Mouse (Mus musculus): ENCODE data around the gene Atf6. TPM values are rescaled to one million over a fixed set of nuclear protein-coding genes. Genes with fewer than 3 reads are reported as not detected.

The Atf6 gene
- not detected in 2 replicates for polyA plus RNA-seq (2012; ENCODE audit: insufficient read depth, insufficient read length, low replicate concordance, missing spikeins)

GRCm38 (mm10) chr1:170867691-170868105 lies at the start of gene Atf6:
TSS of gene Atf6 (minus strand) at chr1:170867771.
- peak within 1 kb of the TSS; percentile 98 for H3K4me3 ChIP-seq (ENCODE audit: insufficient read depth, low read depth, low read length)
- TF ChIP-seq POLR2A (IDR thresholded peaks at IDR 0.05; ENCODE audit: insufficient read depth, low read depth, low read length), result no peak
- 1% methylated on average over 25 of the region's 25 CpGs for WGBS
- no peaks in the 10 kb centered on the region for H3K4me1 ChIP-seq (ENCODE audit: control insufficient read depth, insufficient read depth, low read length)
- 0 out of 2 replicates have a peak within 1 kb of the TSS, but pooled peaks have one; percentile 16 for H3K27ac ChIP-seq (ENCODE audit: insufficient read depth, low read depth, low read length)

GRCm38 (mm10) chr1:170915657-170916056 lies 48.1 kb upstream of the Atf6 start:
- Histone ChIP-seq H3K27ac (ENCODE audit: insufficient read depth, low read depth, low read length) (no peak overlapping the region), H3K4me1 (ENCODE audit: control insufficient read depth, insufficient read depth, low read length) (no peaks in the 10 kb centered on the region), H3K4me3 (ENCODE audit: insufficient read depth, low read depth, low read length) (no peak overlapping the region)
- 57% methylated on average over 5 of the region's 5 CpGs for WGBS
- TF ChIP-seq POLR2A (IDR thresholded peaks at IDR 0.05; ENCODE audit: insufficient read depth, low read depth, low read length) (no peak), CTCF (IDR thresholded peaks at IDR 0.05; ENCODE audit: insufficient read depth, low read depth, low read length) (no peak)

- Histone ChIP-seq H3K4me3 (ENCODE audit: insufficient read depth, low read depth, low read length) (no peak within 1 kb of the TSS), H3K27ac (ENCODE audit: insufficient read depth, low read depth, low read length) (no peak within 1 kb of the TSS), H3K4me1 (ENCODE audit: control insufficient read depth, insufficient read depth, low read length) (peaks cover 7% of the 10 kb centered on the region)
- TF ChIP-seq CTCF (IDR thresholded peaks at IDR 0.05; ENCODE audit: insufficient read depth, low read depth, low read length), result no peak
- TF ChIP-seq POLR2A (IDR thresholded peaks at IDR 0.05; ENCODE audit: insufficient read depth, low read depth, low read length), result no peak
- 72% methylated on average over 5 of the region's 5 CpGs for WGBS
These were observed 45.5 kb upstream of the Atf6 start, which contains the start of gene Fcrlb for GRCm38 (mm10) chr1:170912891-170913615. TSS of gene Fcrlb (minus strand) at chr1:170912941.

GRCm38 (mm10) chr1:170911907-170912660 lies 44.5 kb upstream of the Atf6 start:
- Histone ChIP-seq H3K4me3 (ENCODE audit: insufficient read depth, low read depth, low read length) (no peak overlapping the region), H3K4me1 (ENCODE audit: control insufficient read depth, insufficient read depth, low read length) (peaks cover 16% of the 10 kb centered on the region), H3K27ac (ENCODE audit: insufficient read depth, low read depth, low read length) (no peak overlapping the region)
- TF ChIP-seq CTCF (IDR thresholded peaks at IDR 0.05; ENCODE audit: insufficient read depth, low read depth, low read length) (no peak), POLR2A (IDR thresholded peaks at IDR 0.05; ENCODE audit: insufficient read depth, low read depth, low read length) (no peak)
- 85% methylated on average over 11 of the region's 11 CpGs for WGBS

GRCm38 (mm10) chr1:170908341-170908740 lies 40.8 kb upstream of the Atf6 start:
- peak overlapping the region; percentile 61 for H3K4me3 ChIP-seq (ENCODE audit: insufficient read depth, low read depth, low read length)
- peaks cover 16% of the 10 kb centered on the region for H3K4me1 ChIP-seq (ENCODE audit: control insufficient read depth, insufficient read depth, low read length)
- no peak overlapping the region for H3K27ac ChIP-seq (ENCODE audit: insufficient read depth, low read depth, low read length)
- TF ChIP-seq CTCF (IDR thresholded peaks at IDR 0.05; ENCODE audit: insufficient read depth, low read depth, low read length), result no peak
- no peak for TF ChIP-seq POLR2A (IDR thresholded peaks at IDR 0.05; ENCODE audit: insufficient read depth, low read depth, low read length)
- 5% methylated on average over 21 of the region's 21 CpGs for WGBS

GRCm38 (mm10) chr1:170907456-170908191 lies 40.1 kb upstream of the Atf6 start:
- under 1% methylated on average over 71 of the region's 71 CpGs for WGBS
- TF ChIP-seq CTCF (IDR thresholded peaks at IDR 0.05; ENCODE audit: insufficient read depth, low read depth, low read length) (no peak; the same call in 1 of the 2 replicates), POLR2A (IDR thresholded peaks at IDR 0.05; ENCODE audit: insufficient read depth, low read depth, low read length) (no peak)
- Histone ChIP-seq H3K4me3 (ENCODE audit: insufficient read depth, low read depth, low read length) (peak overlapping the region; percentile 61), H3K27ac (ENCODE audit: insufficient read depth, low read depth, low read length) (no peak overlapping the region), H3K4me1 (ENCODE audit: control insufficient read depth, insufficient read depth, low read length) (peaks cover 16% of the 10 kb centered on the region)

- no peak for TF ChIP-seq CTCF (IDR thresholded peaks at IDR 0.05; ENCODE audit: insufficient read depth, low read depth, low read length)
- no peak for TF ChIP-seq POLR2A (IDR thresholded peaks at IDR 0.05; ENCODE audit: insufficient read depth, low read depth, low read length)
- no peak overlapping the region for H3K27ac ChIP-seq (ENCODE audit: insufficient read depth, low read depth, low read length)
- peak overlapping the region; percentile 61 for H3K4me3 ChIP-seq (ENCODE audit: insufficient read depth, low read depth, low read length)
- 25% methylated on average over 11 of the region's 11 CpGs for WGBS
- H3K4me1 ChIP-seq (ENCODE audit: control insufficient read depth, insufficient read depth, low read length), result peaks cover 16% of the 10 kb centered on the region
These were observed 39.5 kb upstream of the Atf6 start for GRCm38 (mm10) chr1:170907111-170907455.

GRCm38 (mm10) chr1:170903485-170903884 lies 35.9 kb upstream of the Atf6 start:
- Histone ChIP-seq H3K27ac (ENCODE audit: insufficient read depth, low read depth, low read length) (no peak overlapping the region), H3K4me1 (ENCODE audit: control insufficient read depth, insufficient read depth, low read length) (peaks cover 14% of the 10 kb centered on the region), H3K4me3 (ENCODE audit: insufficient read depth, low read depth, low read length) (no peak overlapping the region)
- TF ChIP-seq POLR2A (IDR thresholded peaks at IDR 0.05; ENCODE audit: insufficient read depth, low read depth, low read length) (no peak), CTCF (IDR thresholded peaks at IDR 0.05; ENCODE audit: insufficient read depth, low read depth, low read length) (no peak)
- WGBS, result 85% methylated on average over 5 of the region's 5 CpGs

Data from olfactory bulb, adult 2 months (tissue).